Mouse (Mus musculus) heart, adult 2 months (tissue): Measurements from ENCODE around the gene Csf2rb2. TPM values are rescaled to one million over a fixed set of nuclear protein-coding genes. Genes with fewer than 3 reads are reported as not detected.
"Not testable (repeated sequence)": the region's sequence is repeated elsewhere in the genome, so short reads cannot be mapped to it uniquely, and the experiment has no call there.

Experiments used
- DNase-seq, 2 experiments: peaks; one replicate each; pipeline ENCODE4 v3.0.0; 2021
- H3K27ac ChIP-seq: fragments of 200-600 bp; 2 replicates; pipeline ENCODE4 v1.8.1; 2022
- H3K27me3 ChIP-seq: fragments of 200-500 bp; 2 replicates; pipeline ENCODE4 v1.6.1; 2012; ENCODE audit warnings: mild to moderate bottlenecking, low read length, inconsistent platforms, mixed read lengths; ENCODE audit not compliant: control insufficient read depth, insufficient read depth
- H3K36me3 ChIP-seq: fragments of 200-500 bp; 2 replicates; pipeline ENCODE4 v1.6.1; 2012; ENCODE audit warnings: low read length, inconsistent platforms; ENCODE audit not compliant: control insufficient read depth, insufficient read depth
- H3K4me1 ChIP-seq: fragments of 200-500 bp; 2 replicates; pipeline ENCODE4 v1.6.1; 2011; ENCODE audit warnings: low read length; ENCODE audit not compliant: control insufficient read depth, insufficient read depth
- H3K4me3 ChIP-seq: fragments of 200-600 bp; 2 replicates; pipeline ENCODE4 v1.8.1; 2022
- H3K79me2 ChIP-seq: fragments of 200-500 bp; replicated peaks from 2 replicates; pipeline ENCODE4 v1.6.1; 2012; ENCODE audit warnings: mild to moderate bottlenecking, inconsistent platforms, low read length, moderate library complexity, mixed read lengths; ENCODE audit not compliant: control insufficient read depth, insufficient read depth
- H3K9ac ChIP-seq: fragments of 200-500 bp; 2 replicates; pipeline ENCODE4 v1.6.1; 2012; ENCODE audit warnings: low read depth, mild to moderate bottlenecking, control low read depth, inconsistent platforms, low read length, mixed read lengths
- CTCF ChIP-seq: fragments of 200-600 bp; IDR thresholded peaks from 2 replicates; pipeline ENCODE4 v1.8.1; 2022; ENCODE audit warnings: antibody characterized with exemption, mild to moderate bottlenecking, moderate library complexity
- EP300 ChIP-seq: fragments of 200-500 bp; IDR thresholded peaks from 2 replicates; pipeline ENCODE4 v1.6.1; 2011; ENCODE audit warnings: low read depth, low read length, control low read depth; ENCODE audit not compliant: insufficient read depth
- POLR2A ChIP-seq: fragments of 200-500 bp; IDR thresholded peaks from 2 replicates; pipeline ENCODE4 v1.6.1; 2011; ENCODE audit warnings: mild to moderate bottlenecking, low read depth, low read length, control low read depth; ENCODE audit not compliant: insufficient read depth
- WGBS: fragments of 180-500 bp; shearing (Covaris S2); methylation state at CpG from one replicate; pipeline ENCODE4 v1.1.7; 2018; 5-methylcytosine and 5-hydroxymethylcytosine counted together
- intact Hi-C: fragments of 180-260 bp; cut with DNase I; formaldehyde crosslinking; loops from one replicate; pipeline ENCODE4 v1.15.1; 2025
- polyA plus RNA-seq: library from polyadenylated mRNA; depleted of rRNA; stranded (reverse); fragments of >200 nt; gene quantifications from 2 replicates; pipeline ENCODE4 v1.2.3, GENCODE M21; 2012
- total RNA-seq, 2 experiments: library from RNA; stranded (reverse); gene quantifications; 2 replicates each; pipeline ENCODE4 v1.2.3; 2021

Csf2rb2 gene
- total and polyA plus RNA-seq, 3 experiments: 0.75 to 1.6 (median 0.84) TPM

- TF ChIP-seq CTCF (peak; percentile 93), EP300 (peak; percentile 81), POLR2A (peak; percentile 45; the same call in 1 of the 2 replicates)
- Histone ChIP-seq H3K4me1 (peaks cover 10% of the 10 kb centered on the region), H3K27ac (peak overlapping the region; percentile 66), H3K27me3 (no peaks in the 10 kb centered on the region), H3K79me2 (no peaks in the 10 kb centered on the region), H3K4me3 (no peak overlapping the region), H3K36me3 (no peaks in the 10 kb centered on the region; the same call in 1 of the 2 replicates), H3K9ac (0 out of 2 replicates have a peak overlapping the region, but pooled peaks have one; percentile 26)
- intact Hi-C loops: loop anchor here (1.0 to 5.0 kb wide), 3 partner anchors 18 to 64 kb away; no protein-coding TSS in a partner anchor
- 7% methylated on average over 5 of the region's 5 CpGs for WGBS
- peak; percentile 87 to 89 for DNase-seq
Measured at GRCm38 (mm10) chr15:78320825-78321496, 15.4 kb upstream of the Csf2rb2 start.

DNA sequence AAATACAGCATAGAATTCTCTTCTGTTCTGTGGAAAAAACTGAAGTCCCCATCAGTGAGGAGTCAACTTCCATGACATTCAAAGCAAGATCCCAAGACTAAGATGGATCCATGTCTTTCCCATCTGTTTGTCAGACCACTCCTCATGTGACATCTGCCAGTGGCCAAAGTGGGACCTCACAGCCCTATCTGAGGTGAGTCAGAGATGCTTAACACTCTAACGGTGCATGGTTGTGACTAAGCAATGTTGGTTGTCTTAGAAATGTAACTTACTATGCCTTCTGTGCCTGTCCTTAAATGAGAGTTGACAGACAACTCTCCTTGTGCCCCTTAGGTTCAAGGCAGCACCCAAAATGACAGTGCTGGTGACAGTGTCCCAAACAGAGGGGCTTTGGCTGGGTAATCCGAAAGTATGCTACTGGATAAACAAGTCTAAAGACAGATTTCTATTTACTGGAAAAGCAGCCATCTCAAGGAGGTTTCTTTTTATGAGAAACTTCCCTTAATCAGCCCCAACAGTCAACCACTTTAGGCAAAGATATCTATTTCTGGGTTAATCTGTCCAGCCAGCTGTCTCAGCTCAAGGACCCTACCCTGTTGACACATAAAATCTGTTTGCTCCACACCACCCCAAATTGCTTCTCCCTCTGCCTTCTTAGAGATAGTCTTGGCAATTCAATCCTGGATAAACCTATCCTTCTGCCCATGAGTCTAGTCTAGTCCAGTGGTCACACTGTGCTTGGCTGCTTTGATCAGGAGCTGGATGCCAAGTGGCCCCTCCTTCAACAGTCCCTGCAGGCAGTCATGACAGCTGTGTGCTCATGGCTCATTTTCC is 13.0 kb upstream of the Csf2rb2 start:
- peak in 1 of 2 experiments; percentile 55 for DNase-seq
- 62% methylated on average over 2 of the region's 2 CpGs for WGBS
- H3K36me3 ChIP-seq, H3K79me2 ChIP-seq, intact Hi-C loops, H3K27ac ChIP-seq, H3K4me3 ChIP-seq, H3K9ac ChIP-seq, H3K27me3 ChIP-seq: not testable (repeated sequence)
- H3K4me1 ChIP-seq: peaks cover 12% of the 10 kb centered on the region

- H3K4me3 ChIP-seq, intact Hi-C loops, H3K9ac ChIP-seq, H3K27ac ChIP-seq, H3K36me3 ChIP-seq, H3K79me2 ChIP-seq, H3K27me3 ChIP-seq: not testable (repeated sequence)
- DNase-seq: peak in 1 of 2 experiments; percentile 42
- peaks cover 11% of the 10 kb centered on the region for H3K4me1 ChIP-seq
- 44% methylated on average over 5 of the region's 5 CpGs for WGBS
Measured at GRCm38 (mm10) chr15:78313659-78314058, 8.1 kb upstream of the Csf2rb2 start.

DNA sequence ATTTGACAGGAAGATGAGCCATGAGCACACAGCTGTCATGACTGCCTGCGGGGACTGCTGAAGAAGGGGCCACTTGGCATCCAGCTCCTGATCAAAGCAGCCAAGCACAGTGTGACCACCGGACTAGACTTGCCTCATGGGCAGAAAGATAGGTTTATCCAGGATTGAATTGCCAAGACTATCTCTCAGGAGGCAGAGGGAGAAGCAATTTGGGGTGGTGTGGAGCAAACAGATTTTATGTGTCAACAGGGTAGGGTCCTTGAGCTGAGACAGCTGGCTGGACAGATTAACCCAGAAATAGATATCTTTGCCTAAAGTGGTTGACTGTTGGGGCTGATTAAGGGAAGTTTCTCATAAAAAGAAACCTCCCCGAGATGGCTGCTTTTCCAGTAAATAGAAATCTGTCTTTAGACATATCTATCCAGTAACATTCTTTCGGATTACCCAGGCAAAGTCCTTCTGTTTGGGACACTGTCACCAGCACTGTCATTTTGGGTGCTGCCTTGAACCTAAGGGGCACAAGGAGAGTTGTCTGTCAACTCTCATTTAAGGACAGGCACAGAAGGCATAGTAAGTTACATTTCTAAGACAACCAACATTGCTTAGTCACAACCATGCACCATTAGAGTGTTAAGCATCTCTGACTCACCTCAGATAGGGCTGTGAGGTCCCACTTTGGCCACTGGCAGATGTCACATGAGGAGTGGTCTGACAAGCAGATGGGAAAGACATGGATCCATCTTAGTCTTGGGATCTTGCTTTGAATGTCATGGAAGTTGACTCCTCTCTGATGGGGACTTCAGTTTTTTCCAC is 7.1 kb upstream of the Csf2rb2 start:
- H3K4me1 ChIP-seq, H3K27ac ChIP-seq, H3K79me2 ChIP-seq, H3K9ac ChIP-seq, H3K4me3 ChIP-seq, H3K27me3 ChIP-seq, intact Hi-C loops, H3K36me3 ChIP-seq: not testable (repeated sequence)
- peak in 1 of 2 experiments; percentile 26 for DNase-seq
- WGBS: 46% methylated on average over 4 of the region's 4 CpGs

DNA sequence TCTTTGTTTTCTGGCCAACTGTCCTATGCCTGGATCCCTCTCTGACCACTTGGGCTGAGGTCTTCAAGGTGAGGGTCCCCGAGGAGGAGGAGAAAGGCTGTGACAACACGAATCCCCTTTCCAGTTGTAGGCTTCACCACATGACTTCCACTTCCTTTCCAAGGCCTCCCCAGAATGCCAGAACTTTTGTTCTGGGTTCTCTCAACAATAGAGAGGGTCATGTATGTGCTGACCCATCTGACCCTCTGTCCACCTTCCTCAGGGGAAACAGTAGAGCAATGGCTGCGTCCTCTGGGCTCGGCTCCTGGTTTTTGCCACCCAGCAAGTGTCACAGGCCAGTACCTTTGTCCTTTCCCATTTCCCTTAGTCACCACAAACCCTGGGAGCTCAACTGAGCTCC is 5.5 kb upstream of the Csf2rb2 start:
- no peak overlapping the region for H3K4me3 ChIP-seq
- no peaks in the 10 kb centered on the region for H3K36me3 ChIP-seq
- WGBS: 48% methylated on average over 4 of the region's 4 CpGs
- TF ChIP-seq EP300 (no peak), CTCF (no peak), POLR2A (no peak)
- no peaks in the 10 kb centered on the region for H3K79me2 ChIP-seq
- peaks cover 10% of the 10 kb centered on the region for H3K4me1 ChIP-seq
- intact Hi-C loops: no loop called here
- H3K27ac ChIP-seq: no peak overlapping the region; the same call in 1 of the 2 replicates
- no peak overlapping the region for H3K9ac ChIP-seq
- no peak for DNase-seq
- no peaks in the 10 kb centered on the region for H3K27me3 ChIP-seq

- Histone ChIP-seq H3K27me3 (no peaks in the 10 kb centered on the region), H3K4me3 (no peak overlapping the region), H3K27ac (no peak overlapping the region; the same call in 1 of the 2 replicates), H3K9ac (no peak overlapping the region), H3K79me2 (no peaks in the 10 kb centered on the region), H3K4me1 (peaks cover 10% of the 10 kb centered on the region), H3K36me3 (no peaks in the 10 kb centered on the region)
- intact Hi-C loops: no loop called here
- 10% methylated on average over 5 of the region's 5 CpGs for WGBS
- no peak for DNase-seq
- TF ChIP-seq CTCF: no peak
- TF ChIP-seq POLR2A: no peak
- no peak for TF ChIP-seq EP300
Measured at GRCm38 (mm10) chr15:78309865-78310264, 4.3 kb upstream of the Csf2rb2 start.
